Mouse (Mus musculus): ENCODE results near the gene Dedd2.
A peak's percentile ranks its signal among the peaks of the same experiment; 100 is the strongest.

Dedd2 gene

DNA sequence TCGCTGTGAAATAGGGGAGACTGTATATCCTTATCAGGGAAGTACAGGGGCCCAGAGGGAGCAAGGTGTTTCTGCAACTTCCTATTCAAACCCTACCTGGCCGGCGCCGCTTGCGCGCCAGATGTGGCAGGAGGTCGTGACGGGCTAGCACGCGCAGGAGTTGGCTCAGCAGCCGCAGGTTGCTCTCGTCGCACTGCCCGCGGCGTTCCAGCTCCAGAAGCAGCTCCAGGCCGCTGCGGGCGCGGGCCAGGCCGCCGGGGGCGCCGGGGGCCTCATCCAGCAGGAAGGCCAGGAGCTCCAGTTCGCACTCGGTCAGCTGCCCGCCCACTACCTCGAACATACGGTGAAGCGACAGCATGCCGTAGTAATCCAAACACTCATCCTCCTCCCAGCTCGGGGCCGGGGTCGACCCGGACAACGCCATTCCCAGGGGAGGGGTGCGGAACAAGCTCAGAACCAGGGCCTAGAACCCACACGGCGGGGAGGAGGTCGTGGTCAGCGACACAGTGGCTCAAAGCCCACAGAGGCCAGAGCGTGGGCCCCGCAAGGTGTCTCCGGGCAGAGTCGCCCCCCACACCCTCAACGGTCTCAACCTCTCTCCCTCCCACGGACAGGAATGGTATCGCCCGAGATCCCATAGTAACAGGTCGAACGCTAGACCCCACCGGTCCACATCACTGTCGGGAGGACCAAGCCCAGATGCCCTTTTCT, 1.6 kb downstream of the Dedd2 start:
- peak; percentile 69 for DNase-seq (ENCODE audit: low read depth, low spot score)

DNA sequence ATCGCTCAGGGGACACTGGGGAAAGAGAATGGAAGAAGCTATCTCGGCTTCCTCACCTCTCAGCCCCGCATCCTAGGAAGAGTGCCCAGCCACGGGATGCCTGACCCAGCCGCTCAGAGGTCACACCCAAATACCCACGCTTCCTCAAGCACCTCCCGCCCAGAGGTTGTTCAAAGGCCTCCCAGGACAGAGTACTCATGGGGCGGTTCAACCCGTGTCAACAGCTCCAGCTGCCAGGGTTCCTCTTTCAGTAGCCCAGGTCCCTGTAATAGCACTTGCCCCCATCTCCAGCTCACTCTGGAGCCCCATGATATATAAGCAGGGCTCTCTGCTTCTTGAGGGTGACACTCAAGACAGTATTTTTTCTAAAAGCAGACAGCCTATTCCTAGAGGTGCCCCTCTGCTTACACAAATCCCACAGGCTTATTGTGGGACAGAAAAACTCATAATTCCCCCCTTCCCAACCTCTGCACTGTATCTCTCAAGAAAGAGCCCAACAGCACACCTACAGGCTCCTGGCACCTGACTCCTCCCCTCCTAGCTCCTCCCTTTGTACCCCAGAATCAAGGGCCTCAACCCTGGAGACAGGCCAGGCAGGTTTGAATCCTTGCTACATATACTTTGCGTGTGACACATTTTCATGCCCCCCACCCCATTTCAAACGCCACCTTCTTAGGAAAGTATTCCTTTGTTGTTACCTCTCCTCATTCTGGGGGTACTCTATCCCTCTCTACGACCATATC, 2.6 kb downstream of the Dedd2 start:
- DNase-seq (ENCODE audit: low read depth, low spot score), result no peak

DNA sequence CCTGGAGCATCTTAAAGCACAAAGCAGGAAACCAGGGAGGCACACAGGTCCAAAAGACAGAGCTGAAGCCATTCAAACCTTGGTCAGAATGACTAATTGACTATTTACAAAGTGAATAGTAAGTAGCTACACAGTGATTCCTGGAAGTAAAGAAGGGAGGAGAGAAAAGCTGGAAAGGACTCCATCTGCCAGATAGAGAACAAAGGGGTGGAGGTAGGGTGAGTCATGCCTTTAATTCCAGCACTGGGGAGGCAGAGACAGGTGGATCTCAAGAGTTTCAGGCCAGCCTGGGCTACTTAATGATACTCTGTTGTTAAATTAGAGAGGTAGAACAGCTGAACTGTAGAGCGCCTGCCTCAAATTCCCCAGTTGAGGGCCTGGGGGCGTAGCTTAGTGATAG, 6.2 kb downstream of the Dedd2 start:
- no peak for DNase-seq (ENCODE audit: low read depth, low spot score)

DNA sequence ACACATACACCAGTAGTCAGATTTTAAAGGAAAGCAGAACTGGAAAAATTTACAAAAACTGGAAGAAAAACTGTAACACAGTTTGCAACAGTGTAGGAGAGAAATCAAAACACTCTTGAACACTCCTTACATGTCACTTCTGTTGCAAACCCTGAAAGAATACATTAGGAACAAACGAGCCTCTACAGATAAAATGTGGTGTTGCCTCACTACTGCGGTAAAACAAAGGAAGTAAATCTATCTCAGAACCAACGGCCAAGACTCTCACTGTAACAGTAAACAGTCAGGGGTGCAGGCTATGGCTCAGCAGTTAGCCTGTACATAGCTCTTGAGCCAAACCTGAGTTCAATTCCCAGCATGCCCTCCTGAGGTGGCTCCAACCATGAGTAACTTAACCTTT, 7.3 kb downstream of the Dedd2 start:
- DNase-seq (ENCODE audit: low read depth, low spot score), result no peak

DNA sequence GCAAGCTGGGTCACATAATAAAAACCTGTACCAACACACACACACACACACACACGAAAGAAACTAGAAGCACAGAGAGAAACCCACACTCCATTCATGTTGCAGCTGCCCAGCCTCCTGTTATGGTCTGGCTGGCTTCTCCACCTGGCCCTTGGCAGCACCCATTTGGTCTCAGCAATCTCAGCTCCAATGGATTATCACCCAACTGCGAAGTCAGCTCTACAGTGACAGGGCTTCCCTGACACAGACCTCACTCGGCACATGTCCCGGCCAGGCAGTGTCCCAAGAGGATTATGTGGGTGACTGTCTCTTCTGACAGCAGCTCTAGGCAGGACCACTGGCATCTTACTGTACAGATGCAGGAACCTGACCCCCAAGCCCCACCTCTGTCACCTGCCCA, 9.9 kb downstream of the Dedd2 start:
- DNase-seq (ENCODE audit: low read depth, low spot score), result no peak

DNA sequence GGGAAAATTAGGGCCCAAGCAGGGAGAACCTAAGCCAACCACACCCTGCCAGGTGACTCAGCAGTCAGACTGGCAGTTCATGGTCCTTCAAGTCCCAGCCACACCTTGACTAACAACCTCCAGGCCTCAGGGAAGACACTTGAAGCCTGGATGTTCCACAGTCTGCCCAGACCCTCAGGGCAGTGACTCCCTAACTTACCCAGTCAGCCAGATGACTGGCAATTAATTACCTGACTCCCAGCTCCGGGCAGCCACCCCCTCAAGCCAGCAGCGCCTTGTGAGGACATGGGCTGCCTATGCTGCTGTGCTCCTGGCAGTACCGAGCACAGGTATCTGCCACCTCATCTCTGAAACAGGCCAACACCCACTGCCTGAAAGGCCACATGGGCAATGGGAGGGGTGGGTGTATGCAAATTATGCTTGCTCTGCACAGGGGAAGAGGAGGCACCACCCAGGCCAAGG, 11.2 kb downstream of the Dedd2 start:
- DNase-seq (ENCODE audit: low read depth, low spot score), result no peak

DNA sequence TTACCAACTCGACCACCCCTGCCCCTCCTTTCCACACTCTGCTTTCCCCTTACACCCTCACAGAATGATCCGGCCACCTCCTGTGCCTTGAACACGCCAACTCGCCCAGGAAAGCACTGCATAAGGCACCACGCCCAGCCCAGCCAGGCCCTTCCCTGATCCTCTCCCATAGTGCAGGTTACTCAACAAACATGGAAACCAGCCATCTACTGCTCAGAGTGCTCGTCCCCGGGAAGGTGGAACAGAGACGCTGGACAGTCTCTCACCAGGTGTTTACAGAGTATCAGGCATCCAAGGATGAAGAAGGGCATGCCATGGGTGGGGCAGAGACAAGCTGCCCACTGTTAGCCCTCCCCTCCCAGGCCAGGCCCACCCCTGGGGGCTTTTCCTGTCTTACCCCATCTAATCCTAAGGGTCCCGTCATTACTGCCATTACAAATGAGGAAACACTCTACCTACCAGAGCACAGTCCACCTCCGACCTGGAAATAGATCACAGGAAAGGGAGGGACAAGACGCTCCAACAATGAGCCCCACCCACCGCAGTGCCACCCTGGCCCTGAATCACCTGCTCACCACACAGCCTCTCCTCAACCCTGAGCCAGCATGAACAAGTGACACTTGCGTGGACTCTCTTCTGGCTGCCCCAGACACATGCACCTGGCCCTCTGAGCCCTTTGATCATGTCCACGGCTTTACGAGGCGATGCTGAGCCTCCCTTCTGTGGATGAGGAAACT, 14.2 kb downstream of the Dedd2 start:
- DNase-seq (ENCODE audit: low read depth, low spot score), result no peak

DNA sequence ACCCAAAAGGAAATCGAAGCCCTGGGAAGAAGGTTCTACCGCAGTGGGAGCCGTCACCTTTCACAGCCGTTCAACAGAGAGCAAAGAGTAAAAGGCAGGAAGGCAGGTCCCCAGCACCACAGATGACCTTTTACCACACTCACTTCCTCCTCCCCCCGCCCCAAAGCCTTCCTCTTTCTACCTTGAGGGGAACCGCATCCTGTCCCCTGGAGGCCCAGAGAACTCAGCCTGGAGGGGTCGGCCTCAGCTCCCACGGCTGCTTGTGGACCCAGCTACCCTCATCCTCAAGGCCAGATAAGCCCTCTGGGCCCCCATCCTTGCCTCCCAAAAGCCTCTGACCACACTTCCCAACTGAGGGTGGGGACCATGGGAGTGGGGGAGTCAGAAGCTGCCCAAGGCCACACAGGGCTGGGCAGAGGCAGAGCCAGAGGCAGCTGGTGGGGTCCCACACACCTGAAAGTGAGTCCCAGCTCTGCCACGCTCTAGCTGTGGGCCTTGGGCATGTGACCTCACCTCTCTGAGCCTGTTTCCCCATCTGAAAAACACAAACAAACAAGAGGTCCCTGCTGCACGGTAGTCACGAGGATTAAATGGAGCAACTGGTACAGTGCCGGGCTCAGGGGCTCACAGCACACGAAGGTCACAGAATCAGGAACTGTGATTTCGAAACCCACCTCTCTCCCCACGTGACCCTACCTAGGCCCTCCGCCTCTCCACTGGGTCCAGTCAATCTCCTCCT, 14.9 kb downstream of the Dedd2 start:
- DNase-seq (ENCODE audit: low read depth, low spot score), result no peak

DNA sequence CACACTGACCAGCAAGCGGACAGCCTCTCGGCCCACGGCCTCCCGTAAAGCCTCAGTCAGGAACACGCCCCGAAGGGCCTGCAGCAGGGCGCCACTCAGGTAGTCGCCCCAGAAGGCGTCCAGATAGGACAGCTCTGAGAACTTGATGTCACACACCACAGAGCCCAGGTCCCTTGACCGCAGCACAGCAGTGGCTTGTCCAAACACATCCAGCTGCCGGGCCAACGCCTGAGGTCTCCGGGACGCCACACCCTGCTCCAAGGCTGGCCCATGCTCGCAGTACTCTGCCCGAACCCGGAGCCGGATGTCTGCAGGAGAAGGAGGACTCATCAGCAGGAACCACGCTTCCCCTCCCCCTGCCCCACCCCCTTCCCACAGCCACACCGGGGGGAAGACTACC, 16.8 kb downstream of the Dedd2 start:
- DNase-seq (ENCODE audit: low read depth, low spot score), result no peak

DNA sequence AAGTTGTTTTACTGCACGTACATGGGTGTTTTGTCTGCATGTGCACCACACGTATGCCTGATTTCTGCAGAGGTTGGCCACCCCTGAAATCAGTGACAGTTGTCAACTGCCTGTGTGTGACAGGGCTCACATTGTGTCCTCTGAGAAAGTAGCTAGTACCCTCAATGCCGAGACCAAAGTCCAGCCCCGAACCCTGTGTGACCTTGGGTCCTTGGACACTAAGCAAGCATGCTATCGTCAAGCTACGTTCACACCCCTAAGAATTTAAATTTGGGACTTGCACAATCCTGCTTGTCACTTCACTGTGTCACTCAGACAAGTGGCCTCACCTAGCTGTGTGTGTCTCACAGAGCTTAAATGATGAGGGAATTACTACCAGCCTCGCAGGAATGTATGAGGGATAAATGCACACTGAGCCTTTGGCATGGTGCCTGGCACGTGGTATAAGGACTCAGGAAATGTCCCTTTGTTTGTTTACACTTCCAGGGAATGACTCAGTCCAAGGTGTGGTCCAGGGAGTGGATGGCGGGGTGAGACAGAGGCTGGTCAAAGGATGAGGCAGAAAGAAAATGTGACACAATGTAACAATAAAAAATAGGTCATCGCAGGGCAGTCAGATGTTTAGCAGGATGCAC, 22.9 kb downstream of the Dedd2 start:
- DNase-seq (ENCODE audit: low read depth, low spot score), result no peak

DNA sequence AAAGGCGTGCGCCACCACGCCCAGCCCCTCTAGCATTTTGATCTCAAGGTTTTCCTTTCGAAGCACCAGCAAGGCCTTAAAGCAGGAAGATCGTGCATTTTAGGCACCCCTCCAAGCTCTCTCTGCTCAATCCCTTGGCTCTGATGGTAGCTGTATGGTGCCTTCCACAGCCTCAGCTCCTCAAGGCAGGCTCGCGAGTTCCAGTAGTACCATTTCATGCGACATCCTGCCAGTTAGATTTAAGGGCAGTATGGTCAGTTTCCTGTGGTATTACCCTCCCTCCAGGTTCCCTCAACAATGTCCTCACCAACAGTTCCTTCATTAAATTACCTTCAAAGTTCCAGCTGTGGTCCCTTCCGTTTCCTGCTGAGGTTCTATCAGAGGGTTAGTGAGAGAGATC, 24.3 kb downstream of the Dedd2 start:
- DNase-seq (ENCODE audit: low read depth, low spot score), result no peak

DNA sequence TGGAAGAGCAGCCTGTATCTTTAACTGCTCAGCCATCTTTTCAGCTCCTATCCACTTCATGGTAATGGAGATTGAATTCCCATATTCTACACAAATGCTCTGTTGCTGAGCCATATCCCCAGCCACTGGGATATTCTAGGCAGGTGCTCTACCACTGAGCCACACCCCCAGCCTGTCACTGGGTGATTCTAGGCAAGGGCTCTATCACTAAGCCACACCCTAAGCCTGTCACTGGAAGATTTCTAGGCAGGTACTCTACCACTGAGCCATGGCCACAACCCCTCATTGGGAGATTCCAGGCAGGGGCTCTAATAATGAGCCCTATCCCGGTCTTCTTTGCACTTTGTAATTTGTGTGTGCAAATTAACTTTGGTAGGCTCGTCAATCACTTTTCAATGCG, 25.3 kb downstream of the Dedd2 start:
- DNase-seq (ENCODE audit: low read depth, low spot score), result no peak

DNA sequence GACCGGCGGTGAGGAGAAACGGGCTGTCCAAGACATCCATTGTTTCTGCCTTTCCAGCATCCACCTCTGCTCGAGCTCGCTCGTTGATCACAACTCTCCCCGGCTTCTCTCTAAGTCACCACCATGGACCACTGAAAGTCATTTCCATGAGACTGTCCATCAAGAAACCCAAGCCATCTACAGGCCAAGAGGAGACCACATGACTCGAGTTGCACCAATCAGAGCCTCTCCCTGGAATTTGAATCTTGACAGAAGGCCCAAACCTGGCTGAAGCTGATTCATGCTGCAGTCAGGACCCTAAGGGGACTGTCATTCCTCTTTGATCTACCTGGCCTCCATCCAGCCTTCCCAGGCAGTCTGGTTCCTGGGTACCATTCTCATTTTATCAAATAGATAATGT, 28.3 kb downstream of the Dedd2 start:
- no peak for DNase-seq (ENCODE audit: low read depth, low spot score)

DNA sequence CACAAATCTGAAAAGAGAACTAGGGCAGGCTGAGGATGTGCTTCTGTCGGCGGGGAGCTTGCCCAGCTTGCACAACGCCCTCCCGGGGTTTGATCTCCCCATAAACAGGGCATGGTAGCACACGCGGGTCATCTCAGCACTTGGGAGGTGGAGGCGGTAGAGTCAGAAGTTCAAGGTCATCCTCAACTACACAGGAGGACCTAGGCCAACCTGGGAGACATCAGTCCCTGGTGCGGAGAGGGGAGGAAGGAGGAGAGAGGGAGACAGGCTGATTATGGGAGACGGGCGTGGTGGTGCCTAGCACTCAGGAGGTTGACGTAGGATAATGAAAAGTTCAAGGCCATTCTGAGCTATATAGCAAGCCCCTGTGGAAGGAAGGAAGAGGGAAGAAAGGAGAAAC, 29.6 kb downstream of the Dedd2 start:
- no peak for DNase-seq (ENCODE audit: low read depth, low spot score)

DNA sequence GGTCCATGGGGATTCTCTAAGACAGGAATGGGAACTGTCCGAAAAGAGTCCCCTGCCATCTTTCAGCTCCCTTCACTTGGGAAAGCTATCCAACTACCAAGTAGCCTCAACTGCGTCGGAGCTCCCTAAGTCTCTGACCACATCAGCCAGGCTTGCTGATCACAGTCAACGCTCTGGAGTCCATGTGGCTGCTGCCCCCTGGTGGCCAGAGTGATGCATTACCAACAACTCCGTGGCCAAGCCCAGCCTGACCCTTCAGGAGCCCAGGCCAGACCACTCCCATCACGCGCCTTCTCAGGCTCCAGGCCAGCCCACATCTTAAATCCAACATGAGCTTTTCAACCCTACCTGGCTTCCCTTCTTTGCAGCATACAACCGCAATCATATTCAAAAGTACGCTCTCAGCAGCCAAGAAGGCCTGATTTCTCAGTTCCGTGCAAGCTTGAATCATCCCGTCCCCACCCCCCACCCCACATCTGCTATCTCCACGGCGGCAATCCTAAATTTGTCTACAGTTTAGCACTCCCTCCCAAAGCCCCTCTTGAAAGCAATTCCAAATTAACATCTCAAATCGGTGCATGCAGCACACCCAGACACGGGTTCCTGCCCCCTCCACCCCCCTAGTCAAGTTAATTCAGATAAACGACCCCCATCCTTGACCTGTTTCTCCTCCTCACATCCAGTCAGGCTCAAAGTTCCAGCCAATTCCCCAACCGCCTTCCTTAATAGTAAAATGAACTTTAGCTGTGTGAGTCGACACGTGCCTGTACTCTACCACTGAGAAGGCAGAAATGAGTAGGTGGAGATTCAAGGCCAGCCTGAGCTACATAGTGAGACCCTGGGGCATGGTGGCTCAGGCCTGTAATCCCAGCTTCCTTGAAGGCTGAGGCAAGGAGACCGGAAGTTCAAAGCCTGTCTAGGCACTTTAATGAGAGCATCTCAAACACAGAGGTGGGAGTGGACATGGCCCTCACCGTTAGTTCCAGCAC, 32.5 kb downstream of the Dedd2 start:
- DNase-seq (ENCODE audit: low read depth, low spot score), result peak; percentile 88

DNA sequence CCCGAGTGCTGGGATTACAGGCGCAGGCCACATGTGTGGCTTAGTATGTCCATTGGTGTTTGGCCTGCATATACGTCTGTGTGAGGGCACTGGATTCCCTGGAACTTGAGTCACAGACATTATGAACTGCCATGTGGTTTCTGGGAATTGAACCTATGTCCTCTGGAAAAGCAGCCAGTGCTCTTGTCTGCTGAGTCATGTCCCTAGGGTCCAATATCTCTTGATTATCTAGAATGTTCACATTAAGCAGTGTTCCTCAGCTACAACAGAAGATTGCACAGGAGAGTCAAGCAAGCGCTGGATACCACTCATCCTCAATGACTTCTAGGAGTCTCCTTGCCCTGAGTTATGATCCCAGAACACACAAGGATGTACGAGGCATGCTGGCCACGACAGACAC, 36.3 kb downstream of the Dedd2 start:
- no peak for DNase-seq (ENCODE audit: low read depth, low spot score)

DNA sequence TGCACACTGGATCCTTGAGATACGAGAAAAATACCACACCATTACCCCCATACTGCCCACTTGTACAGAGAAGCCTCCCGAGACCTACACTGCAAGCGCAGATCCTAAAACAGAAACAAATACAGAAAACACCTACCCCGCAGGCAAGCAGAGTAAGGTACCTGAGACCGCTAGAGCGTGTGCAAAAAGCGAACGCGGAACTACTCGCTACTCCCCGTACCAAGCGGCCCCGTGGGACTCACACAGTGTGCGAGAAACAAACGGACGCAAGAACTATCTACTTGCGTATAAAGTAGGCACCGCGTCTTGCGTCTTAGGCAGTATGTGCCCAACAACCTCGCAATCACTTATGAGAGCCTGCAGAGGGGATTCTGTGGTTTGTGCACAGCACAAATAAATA, 38.6 kb downstream of the Dedd2 start:
- no peak for DNase-seq (ENCODE audit: low read depth, low spot score)

DNA sequence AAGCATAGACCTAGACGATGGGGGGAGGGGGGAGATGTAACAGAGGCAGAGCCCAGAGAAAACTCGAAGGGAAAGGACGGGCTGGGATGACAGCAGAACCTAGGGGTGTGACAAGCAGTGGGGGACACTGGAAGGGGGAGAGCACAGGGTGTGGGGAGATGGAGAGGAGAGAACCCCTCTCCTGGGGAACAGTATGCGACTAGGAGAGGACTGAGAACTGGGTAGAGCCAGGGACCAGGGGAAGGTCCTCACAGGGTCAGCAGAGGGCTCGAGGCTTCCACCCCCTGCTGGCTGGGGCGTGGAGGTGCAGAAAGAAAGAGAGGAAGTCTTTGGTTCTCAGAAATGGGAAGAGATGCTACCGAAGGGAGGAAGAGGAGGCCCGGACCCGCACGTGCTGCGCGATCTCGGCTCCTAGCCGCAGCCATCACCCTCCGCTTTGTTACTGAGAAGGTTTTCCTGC, 39.1 kb downstream of the Dedd2 start:
- DNase-seq (ENCODE audit: low read depth, low spot score), result peak; percentile 33

DNA sequence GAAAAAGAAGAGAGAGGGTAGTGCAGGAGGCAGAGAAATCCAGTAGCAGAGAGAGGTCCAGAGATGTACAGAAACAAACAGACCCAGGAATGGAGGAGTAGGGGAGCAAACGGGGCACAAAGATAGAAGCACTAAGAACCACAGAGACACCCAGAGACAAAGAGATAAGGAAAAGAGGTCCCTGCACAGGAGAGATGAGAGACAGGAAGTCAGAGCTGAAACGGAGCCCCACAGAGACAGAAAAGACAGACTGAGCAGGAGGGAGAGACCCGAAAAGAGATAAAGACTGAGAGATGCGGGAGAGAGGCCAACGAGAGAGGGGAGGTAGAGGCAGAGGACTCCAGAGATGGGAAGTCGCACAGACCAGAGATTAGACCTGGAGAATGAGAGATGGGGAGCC, 39.9 kb downstream of the Dedd2 start:
- DNase-seq (ENCODE audit: low read depth, low spot score), result no peak

DNA sequence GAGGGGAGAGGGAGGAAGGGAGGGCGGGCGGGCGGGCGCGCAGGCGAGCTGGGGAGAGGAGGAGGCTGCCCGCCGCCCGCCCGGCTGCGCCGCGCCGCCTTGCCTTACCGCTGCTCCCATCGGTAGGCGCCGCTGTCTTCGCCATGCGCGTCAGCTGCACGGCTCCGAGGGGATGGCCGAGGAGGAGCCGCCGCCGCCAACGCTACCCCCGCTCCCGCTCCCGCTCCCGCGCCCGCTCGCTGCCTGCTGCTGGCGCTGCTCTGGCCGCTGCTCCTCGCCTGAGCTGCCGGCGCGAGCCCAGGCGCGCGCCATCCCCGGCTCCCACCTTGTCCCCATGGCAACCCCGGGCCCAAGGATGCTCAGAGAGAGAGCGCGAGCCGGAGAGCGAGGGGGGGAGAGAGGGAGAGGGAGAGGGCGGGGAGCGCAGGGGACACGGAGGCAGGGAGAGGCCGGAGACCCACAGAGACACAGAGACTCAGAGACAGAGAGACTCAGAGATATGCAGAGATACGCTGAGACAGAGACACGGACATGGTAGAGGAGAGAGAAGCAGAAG, 40.7 kb downstream of the Dedd2 start, which contains the start of gene Pou2f2:
Gene Pou2f2, minus strand, starts transcription at position 121 of the 556 bp plus-strand sequence.
- DNase-seq (ENCODE audit: low read depth, low spot score), result peak; percentile 79
